8 mouse cellular contexts compared by ENCODE assay signal in genomic region chr15:83555161-83555974, GRCm38 (mm10). TPM values are rescaled to one million over a fixed set of nuclear protein-coding genes. Genes with fewer than 3 reads are reported as not detected.
A peak's percentile ranks its signal among the peaks of the same experiment; 100 is the strongest.
DNase-seq lines count a peak whose midpoint lies in the region; ATAC-seq lines count a peak whose summit lies in the region.

No protein-coding gene starts in this region.

- H3K27ac ChIP-seq in embryonic facial prominence, embryonic 12.5 days: peak overlapping the region; percentile 93
- peak overlapping the region; percentile 96 for H3K27ac ChIP-seq in limb, embryonic 10.5 days
- peak overlapping the region; percentile 92 for H3K27ac ChIP-seq in midbrain, embryonic 12.5 days (replicated peaks)

- peaks cover 19% of the 10 kb centered on the region for H3K36me3 ChIP-seq in embryonic facial prominence, embryonic 12.5 days
- peaks cover 34% of the 10 kb centered on the region for H3K36me3 ChIP-seq in limb, embryonic 10.5 days
- peaks cover 9% of the 10 kb centered on the region for H3K36me3 ChIP-seq in midbrain, embryonic 12.5 days

- ATAC-seq in embryonic facial prominence, embryonic 12.5 days (ENCODE audit: insufficient number of reproducible peaks, insufficient read depth, low FRiP score, low TSS enrichment): peak; percentile 86
- peak; percentile 88 for ATAC-seq in midbrain, embryonic 12.5 days (ENCODE audit: low FRiP score, low read depth)

- H3K4me1 ChIP-seq in embryonic facial prominence, embryonic 12.5 days: 0 out of 2 replicates have a peak, but pooled peaks cover 4% of the 10 kb centered on the region
- H3K4me1 ChIP-seq in limb, embryonic 10.5 days: peaks cover 14% of the 10 kb centered on the region; the same call in 1 of the 2 replicates
- H3K4me1 ChIP-seq in midbrain, embryonic 12.5 days: peaks cover 8% of the 10 kb centered on the region; the same call in 1 of the 2 replicates

- H3K4me3 ChIP-seq in embryonic facial prominence, embryonic 12.5 days: peak overlapping the region; percentile 90
- peak overlapping the region; percentile 74 for H3K4me3 ChIP-seq in limb, embryonic 10.5 days
- peak overlapping the region; percentile 74 for H3K4me3 ChIP-seq in midbrain, embryonic 12.5 days

- peak overlapping the region; percentile 83 for H3K4me2 ChIP-seq in embryonic facial prominence, embryonic 12.5 days (replicated peaks)
- peak overlapping the region; percentile 76 for H3K4me2 ChIP-seq in midbrain, embryonic 12.5 days (replicated peaks)

- H3K27me3 ChIP-seq in embryonic facial prominence, embryonic 12.5 days: no peaks in the 10 kb centered on the region
- H3K27me3 ChIP-seq in limb, embryonic 10.5 days (ENCODE audit: low read depth, poor library complexity, severe bottlenecking): no peaks in the 10 kb centered on the region
- H3K27me3 ChIP-seq in midbrain, embryonic 12.5 days: peaks cover 13% of the 10 kb centered on the region; the same call in 1 of the 2 replicates

- peak; percentile 86 for DNase-seq in 3134 (ENCODE audit: extremely low read depth, insufficient read length, low spot score)
- peak; percentile 89 to 93 for DNase-seq in adrenal gland, postnatal 36 days
- peak; percentile 92 to 94 for DNase-seq in heart, adult 18-20 months
- peak; percentile 88 for DNase-seq in kidney, adult 18-20 months
- DNase-seq in limb, embryonic 10.5 days (ENCODE audit: low spot score): peak; percentile 93
- peak; percentile 80 for DNase-seq in skeletal muscle tissue, adult 2 months (ENCODE audit: low read depth, low spot score)

- peak overlapping the region; percentile 92 for H3K9ac ChIP-seq in embryonic facial prominence, embryonic 12.5 days
- peak overlapping the region; percentile 95 for H3K9ac ChIP-seq in midbrain, embryonic 12.5 days (replicated peaks)

- H3K9me3 ChIP-seq in embryonic facial prominence, embryonic 12.5 days: no peaks in the 10 kb centered on the region
- no peaks in the 10 kb centered on the region for H3K9me3 ChIP-seq in limb, embryonic 10.5 days (replicated peaks)
- no peaks in the 10 kb centered on the region for H3K9me3 ChIP-seq in midbrain, embryonic 12.5 days

- under 1% methylated on average over 72 of the region's 74 CpGs for WGBS in embryonic facial prominence, embryonic 12.5 days
- WGBS in limb, embryonic 10.5 days: under 1% methylated on average over 74 of the region's 74 CpGs
- under 1% methylated on average over 74 of the region's 74 CpGs for WGBS in midbrain, embryonic 12.5 days

RNA-seq across cellular contexts. Expression of gene Tspo, which starts 8.0 kb away (rescaled TPM):
- 100 to 1,000 TPM; 495 to 614 TPM for total RNA-seq in adrenal gland, postnatal 36 days (2021)
- polyA plus RNA-seq in embryonic facial prominence, embryonic 12.5 days (2016; fragmentation: Nextera tagmentation; extraction: Ambion mirVana): 25.1 and 27.1 TPM in 2 replicates
- total RNA-seq in heart, adult 18-20 months (2021): 10 to 100 TPM; 66.2 to 75.9 TPM
- 56.8 and 60.5 TPM in 2 replicates for polyA plus RNA-seq in limb, embryonic 10.5 days (2016; fragmentation: Nextera tagmentation; extraction: Ambion mirVana)
- 13.5 and 22.0 TPM in 2 replicates for polyA plus RNA-seq in midbrain, embryonic 12.5 days (2016; fragmentation: Nextera tagmentation; extraction: Ambion mirVana)

RNA-seq across cellular contexts. Expression of gene Mcat, which starts 8.2 kb away (rescaled TPM):
- 10 to 100 TPM; 35.2 to 39.4 TPM for total RNA-seq in adrenal gland, postnatal 36 days (2021)
- 51.3 and 52.7 TPM in 2 replicates for polyA plus RNA-seq in embryonic facial prominence, embryonic 12.5 days (2016; fragmentation: Nextera tagmentation; extraction: Ambion mirVana)
- 10 to 100 TPM; 45.0 to 47.3 TPM for total RNA-seq in heart, adult 18-20 months (2021)
- polyA plus RNA-seq in limb, embryonic 10.5 days (2016; fragmentation: Nextera tagmentation; extraction: Ambion mirVana): 50.8 and 54.1 TPM in 2 replicates
- 40.6 and 45.3 TPM in 2 replicates for polyA plus RNA-seq in midbrain, embryonic 12.5 days (2016; fragmentation: Nextera tagmentation; extraction: Ambion mirVana)

RNA-seq across cellular contexts. Expression of gene Bik, which starts 28.7 kb away (rescaled TPM):
- total RNA-seq in adrenal gland, postnatal 36 days (2021): 1 to 10 TPM; 4.1 to 4.8 TPM
- polyA plus RNA-seq in embryonic facial prominence, embryonic 12.5 days (2016; fragmentation: Nextera tagmentation; extraction: Ambion mirVana): 3.4 TPM in 2 replicates
- total RNA-seq in heart, adult 18-20 months (2021): 1 to 10 TPM; 5.7 to 6.5 TPM
- 1.7 and 2.6 TPM in 2 replicates for polyA plus RNA-seq in limb, embryonic 10.5 days (2016; fragmentation: Nextera tagmentation; extraction: Ambion mirVana)
- polyA plus RNA-seq in midbrain, embryonic 12.5 days (2016; fragmentation: Nextera tagmentation; extraction: Ambion mirVana): 1.9 TPM in 2 replicates

RNA-seq across cellular contexts. Expression of gene Ttll12, which starts 39.6 kb away (rescaled TPM):
- total RNA-seq in adrenal gland, postnatal 36 days (2021): 10 to 100 TPM; 33.4 to 41.1 TPM
- polyA plus RNA-seq in embryonic facial prominence, embryonic 12.5 days (2016; fragmentation: Nextera tagmentation; extraction: Ambion mirVana): 48.9 and 51.0 TPM in 2 replicates
- 1 to 10 TPM; 6.0 TPM for total RNA-seq in heart, adult 18-20 months (2021)
- polyA plus RNA-seq in limb, embryonic 10.5 days (2016; fragmentation: Nextera tagmentation; extraction: Ambion mirVana): 63.8 and 71.0 TPM in 2 replicates
- 47.1 and 48.9 TPM in 2 replicates for polyA plus RNA-seq in midbrain, embryonic 12.5 days (2016; fragmentation: Nextera tagmentation; extraction: Ambion mirVana)

RNA-seq across cellular contexts. Expression of gene Ttll1, which starts 44.7 kb away (rescaled TPM):
- 1 to 10 TPM; 7.6 to 7.7 TPM for total RNA-seq in adrenal gland, postnatal 36 days (2021)
- 26.6 and 27.6 TPM in 2 replicates for polyA plus RNA-seq in embryonic facial prominence, embryonic 12.5 days (2016; fragmentation: Nextera tagmentation; extraction: Ambion mirVana)
- total RNA-seq in heart, adult 18-20 months (2021): 10 to 100 TPM; 60.1 TPM
- polyA plus RNA-seq in limb, embryonic 10.5 days (2016; fragmentation: Nextera tagmentation; extraction: Ambion mirVana): 22.0 and 25.8 TPM in 2 replicates
- 63.2 and 65.9 TPM in 2 replicates for polyA plus RNA-seq in midbrain, embryonic 12.5 days (2016; fragmentation: Nextera tagmentation; extraction: Ambion mirVana)

Comparison
In these comparisons a context has a peak if more than half of its experiments do, and no peak if none do; other contexts are left out.
1. Peak in every context shown above with its lines: DNase-seq, ATAC-seq, H3K4me3 ChIP-seq and H3K27ac ChIP-seq.